Comparison of ENCODE assay signal across 18 mouse cellular contexts in the genomic region with DNA sequence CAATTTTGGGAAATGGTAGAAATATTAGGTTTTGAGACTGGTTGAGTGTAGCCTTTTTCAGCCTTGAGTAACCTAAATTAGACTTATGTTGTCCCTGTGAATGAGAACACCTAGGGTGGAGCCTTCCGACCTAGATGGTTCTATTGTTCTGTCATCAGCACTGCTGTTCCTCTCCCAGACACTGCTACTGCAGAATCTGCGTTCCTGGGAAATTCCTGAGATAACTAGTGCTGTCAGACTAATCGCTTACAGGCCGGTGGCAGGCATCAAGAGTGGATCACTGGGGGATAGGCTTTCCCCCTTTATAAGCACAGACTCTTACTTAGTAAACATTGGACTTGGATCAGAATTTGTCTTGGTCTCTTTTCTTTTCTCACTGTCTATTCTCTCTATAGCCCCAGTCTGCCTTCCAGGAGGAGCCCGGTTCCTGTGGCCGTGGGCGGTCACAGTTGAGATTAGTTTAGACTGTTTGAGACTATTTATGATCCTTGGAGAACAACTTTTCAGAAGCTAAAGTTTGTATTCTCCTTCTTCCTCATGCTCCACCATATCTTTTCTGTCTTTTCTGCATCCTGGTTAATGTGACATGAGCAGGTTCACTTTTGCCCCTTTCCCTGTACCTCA.
A peak's percentile ranks its signal among the peaks of the same experiment; 100 is the strongest.
DNase-seq lines count a peak whose midpoint lies in the region; ATAC-seq and TF ChIP-seq lines count a peak whose summit lies in the region.
"Had no signal": no experiment of that assay in that cellular context is flagged by ENCODE, and none has a peak within 500 bp of the region (broad histone marks: within the 10 kb centered on the region; RNA-seq: fewer than 3 reads in every experiment).

No protein-coding gene starts in this region.

- no peak overlapping the region for H3K27ac ChIP-seq in lung, embryonic 14.5 days (ENCODE audit: low read depth)
- H3K27ac ChIP-seq: kidney, postnatal 0 days; liver, embryonic 15.5 days; midbrain, embryonic 13.5 days; neural tube, embryonic 15.5 days had no signal

- no peaks in the 10 kb centered on the region for H3K4me1 ChIP-seq in lung, embryonic 14.5 days (ENCODE audit: insufficient read depth)
- H3K4me1 ChIP-seq: liver, embryonic 15.5 days; midbrain, embryonic 13.5 days; neural tube, embryonic 15.5 days had no signal

- ATAC-seq in lung, embryonic 14.5 days (ENCODE audit: insufficient read depth), result no peak
- ATAC-seq: hindbrain, embryonic 16.5 days; lung, postnatal 0 days; midbrain, embryonic 13.5 days; Patski had no signal

- no peaks in the 10 kb centered on the region for H3K27me3 ChIP-seq in lung, embryonic 14.5 days (ENCODE audit: insufficient read depth, low read length)
- H3K27me3 ChIP-seq: liver, embryonic 15.5 days; midbrain, embryonic 13.5 days; neural tube, embryonic 15.5 days; Patski had no signal

- no peak overlapping the region for H3K9ac ChIP-seq in lung, embryonic 14.5 days
- H3K9ac ChIP-seq: liver, embryonic 15.5 days; midbrain, embryonic 13.5 days; neural tube, embryonic 15.5 days had no signal

- no peaks in the 10 kb centered on the region for H3K9me3 ChIP-seq in lung, embryonic 14.5 days (ENCODE audit: low read depth, low read length)
- H3K9me3 ChIP-seq: liver, embryonic 15.5 days; midbrain, embryonic 13.5 days; neural tube, embryonic 15.5 days had no signal

- H3K36me3 ChIP-seq in lung, embryonic 14.5 days (ENCODE audit: insufficient read depth), result no peaks in the 10 kb centered on the region
- H3K36me3 ChIP-seq: liver, embryonic 15.5 days; midbrain, embryonic 13.5 days; neural tube, embryonic 15.5 days had no signal

- 49% methylated on average over 7 of the region's 7 CpGs for WGBS in lung, embryonic 14.5 days

- no peak overlapping the region for H3K4me3 ChIP-seq in lung, embryonic 14.5 days (ENCODE audit: low read depth, low read length)
- H3K4me3 ChIP-seq: liver, embryonic 15.5 days; midbrain, embryonic 13.5 days; neural tube, embryonic 15.5 days had no signal

- no peak overlapping the region for H3K4me2 ChIP-seq in lung, embryonic 14.5 days
- H3K4me2 ChIP-seq: liver, embryonic 15.5 days; midbrain, embryonic 13.5 days; neural tube, embryonic 15.5 days had no signal

- DNase-seq in lung, embryonic 14.5 days, result peak; percentile 8
- no peak for DNase-seq in lung, postnatal 4 days
- DNase-seq in ZHBTc4 (ENCODE audit: low read depth, low spot score), result peak; percentile 60
- peak; percentile 11 for DNase-seq in embryo, embryonic 9.5 days (ENCODE audit: extremely low spot score)
- peak; percentile 5 for DNase-seq in yolk sac, embryonic 10.5 days (ENCODE audit: low spot score)
- DNase-seq in adrenal gland, adult 18-20 months (ENCODE audit: low spot score in 2 of 2), result no peak
- no peak for DNase-seq in cerebellum, postnatal 14 days
- DNase-seq: cerebellum, adult 8-10 months; heart, postnatal 36 days; kidney, adult 11 months; thymus, postnatal 14 days had no signal

- TF ChIP-seq CTCF in lung, embryonic 14.5 days (IDR thresholded peaks at IDR 0.05; ENCODE audit: low read depth), result no peak

Comparison
In these comparisons a context has a peak if more than half of its experiments do, and no peak if none do; other contexts are left out.
1. DNase-seq: peak in lung, embryonic 14.5 days (single experiment), ZHBTc4 (single experiment), embryo, embryonic 9.5 days (single experiment) and yolk sac, embryonic 10.5 days (single experiment); none in lung, postnatal 4 days (0 of 2), adrenal gland, adult 18-20 months (0 of 2) and cerebellum, postnatal 14 days (0 of 2).